Mouse (Mus musculus): ENCODE measurements around the gene Lcat.

GRCm38 (mm10) chr8:105991546-105991945 lies 48.4 kb upstream of the Lcat start:
- TF ChIP-seq POLR2A (IDR thresholded peaks at IDR 0.05; ENCODE audit: low read depth, low read length) (no peak), CTCF (IDR thresholded peaks at IDR 0.05; ENCODE audit: extremely low read depth, insufficient read depth, insufficient read length, insufficient replicate concordance) (no peak)
